Mouse (Mus musculus) kidney, embryonic 16.5 days (tissue): ENCODE results near the gene Abhd16a. TPM values are rescaled to one million over a fixed set of nuclear protein-coding genes. Genes with fewer than 3 reads are reported as not detected.
A peak's percentile ranks its signal among the peaks of the same experiment; 100 is the strongest.

Experiments used
- ATAC-seq: fragments of 200-750 bp; cut with Nextera tagmentation; 2 replicates; pipeline ENCODE4 v1.8.0; 2017; ENCODE audit warnings: moderate TSS enrichment; ENCODE audit not compliant: low FRiP score, low TSS enrichment
- H3K27ac ChIP-seq: fragments of 300-500 bp; sonication (generic); 2 replicates; pipeline ENCODE4 v1.5.1; 2014; ENCODE audit warnings: low read length
- H3K27me3 ChIP-seq: fragments of 300-500 bp; sonication (generic); 2 replicates; pipeline ENCODE4 v1.6.1; 2014; ENCODE audit warnings: low read length, control low read depth, mixed read lengths; ENCODE audit not compliant: insufficient read depth
- H3K36me3 ChIP-seq: fragments of 300-500 bp; sonication (generic); 2 replicates; pipeline ENCODE4 v1.6.1; 2014; ENCODE audit warnings: low read length, control low read depth, mixed read lengths; ENCODE audit not compliant: insufficient read depth
- H3K4me1 ChIP-seq: fragments of 300-500 bp; sonication (generic); 2 replicates; pipeline ENCODE4 v1.6.1; 2014; ENCODE audit warnings: low read length, control low read depth, mixed read lengths; ENCODE audit not compliant: insufficient read depth
- H3K4me2 ChIP-seq: fragments of 300-500 bp; sonication (generic); replicated peaks from 2 replicates; pipeline ENCODE4 v1.6.1; 2014; ENCODE audit warnings: low read depth, low read length
- H3K4me3 ChIP-seq: fragments of 300-500 bp; sonication (generic); 2 replicates; pipeline ENCODE4 v1.5.1; 2014; ENCODE audit warnings: mild to moderate bottlenecking, low read length
- H3K9ac ChIP-seq: fragments of 300-500 bp; sonication (generic); replicated peaks from 2 replicates; pipeline ENCODE4 v1.6.1; 2014; ENCODE audit warnings: low read length
- H3K9me3 ChIP-seq: fragments of 300-500 bp; sonication (generic); 2 replicates; pipeline ENCODE4 v1.6.1; 2016; ENCODE audit warnings: low read length, control low read depth
- WGBS: fragments of 180-500 bp; shearing (Covaris S2); extraction: QIAGEN DNeasy Blood & Tissue Kit; methylation state at CpG from one replicate; pipeline ENCODE4 v1.1.7; 2014; 5-methylcytosine and 5-hydroxymethylcytosine counted together
- polyA plus RNA-seq: library from polyadenylated mRNA; unstranded; fragments of >200 nt; fragmentation: Nextera tagmentation; extraction: Ambion mirVana; gene quantifications from 2 replicates; pipeline ENCODE4 v1.2.1, GENCODE M21; 2015

Abhd16a gene
- polyA plus RNA-seq, 1 experiment from 2014 or later: 118 TPM

DNA sequence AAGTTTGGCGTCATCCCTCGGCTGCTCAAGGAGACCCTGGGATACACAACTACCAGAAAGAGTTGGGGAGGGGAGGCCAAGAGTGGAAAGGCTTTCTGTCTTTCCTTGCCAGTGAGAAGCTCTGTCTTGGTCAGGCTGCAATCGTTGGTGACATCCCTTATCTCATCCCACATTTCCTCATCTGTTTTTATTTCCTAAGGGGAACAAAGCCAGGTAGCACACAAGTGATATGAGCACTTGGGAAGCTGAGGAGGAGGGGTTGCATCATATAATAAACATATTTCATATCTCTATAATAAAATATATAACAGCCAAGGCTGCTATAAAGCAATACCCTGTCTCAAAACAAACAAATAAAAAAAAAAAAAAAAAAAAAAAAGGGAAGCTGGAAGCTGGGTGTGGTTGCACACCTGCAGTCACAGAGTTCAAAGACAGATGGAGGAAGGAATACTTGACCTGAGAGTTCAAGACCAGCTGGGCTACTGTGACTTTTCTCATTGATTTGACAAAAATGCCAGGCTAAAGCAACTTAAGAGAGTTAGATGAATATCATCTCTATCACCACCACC, 5.0 kb upstream of the Abhd16a start:
- no peak overlapping the region for H3K27ac ChIP-seq
- H3K9me3 ChIP-seq: no peaks in the 10 kb centered on the region
- H3K4me2 ChIP-seq: no peak overlapping the region
- H3K4me1 ChIP-seq: no peaks in the 10 kb centered on the region
- no peak overlapping the region for H3K9ac ChIP-seq
- WGBS: 66% methylated on average over 3 of the region's 3 CpGs
- no peaks in the 10 kb centered on the region for H3K36me3 ChIP-seq
- H3K4me3 ChIP-seq: no peak overlapping the region
- H3K27me3 ChIP-seq: no peaks in the 10 kb centered on the region
- ATAC-seq: no peak

GRCm38 (mm10) chr17:35085208-35085865, 3.7 kb upstream of the Abhd16a start, which contains the start of gene Ly6g6f:
Gene Ly6g6f, minus strand, starts transcription at chr17:35085610.
- Histone ChIP-seq H3K4me2 (no peak within 1 kb of the TSS), H3K9me3 (no peaks in the 10 kb centered on the region), H3K4me3 (no peak within 1 kb of the TSS), H3K9ac (no peak within 1 kb of the TSS), H3K4me1 (peaks cover 7% of the 10 kb centered on the region), H3K27ac (no peak within 1 kb of the TSS), H3K36me3 (no peaks in the 10 kb centered on the region), H3K27me3 (no peaks in the 10 kb centered on the region)
- 74% methylated on average over 7 of the region's 7 CpGs for WGBS
- no peak for ATAC-seq

- Histone ChIP-seq H3K27ac (no peak overlapping the region), H3K36me3 (peaks cover 16% of the 10 kb centered on the region), H3K27me3 (no peaks in the 10 kb centered on the region), H3K9me3 (no peaks in the 10 kb centered on the region), H3K4me2 (no peak overlapping the region), H3K9ac (no peak overlapping the region), H3K4me1 (peaks cover 21% of the 10 kb centered on the region), H3K4me3 (no peak overlapping the region)
- 51% methylated on average over 2 of the region's 2 CpGs for WGBS
- ATAC-seq: no peak
These were observed 912 bp upstream of the Abhd16a start for GRCm38 (mm10) chr17:35088151-35088550.

DNA sequence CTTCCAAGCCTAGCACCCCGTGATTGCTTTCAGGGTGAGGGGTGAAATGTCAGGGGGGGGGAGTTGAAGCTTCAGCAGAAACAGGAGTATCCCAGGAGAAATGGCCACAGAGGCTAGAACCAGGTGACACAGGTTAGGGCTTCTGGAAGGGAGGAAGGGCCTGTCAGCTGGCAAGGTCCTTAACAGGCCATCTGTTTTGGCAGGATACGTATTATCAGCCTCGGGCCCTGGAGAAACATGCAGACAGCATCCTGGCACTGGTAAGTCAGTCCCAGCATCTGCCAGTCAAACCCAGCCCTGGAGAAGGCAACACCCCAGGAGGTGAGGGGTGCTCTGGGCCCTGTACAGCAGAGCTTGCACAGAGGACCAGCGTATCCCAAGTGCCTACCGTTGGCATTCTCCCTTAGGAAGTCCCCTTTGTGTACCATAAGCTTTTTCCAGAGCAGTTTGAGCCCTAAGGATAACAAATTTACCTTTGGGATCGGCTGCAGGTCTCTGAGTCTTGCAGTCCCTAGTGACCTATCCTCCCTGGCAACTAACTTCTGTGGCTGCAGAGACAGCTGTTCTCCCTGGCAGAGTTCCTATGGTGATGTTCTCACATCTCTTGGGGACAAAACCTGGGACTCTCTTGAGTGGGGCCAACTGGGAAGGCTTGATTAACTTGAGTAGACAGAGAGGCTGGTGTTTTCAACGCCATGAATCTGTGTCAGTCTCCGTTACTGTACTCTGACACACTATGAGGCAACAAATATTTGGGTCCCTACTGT, 1.3 kb downstream of the Abhd16a start:
- ATAC-seq: no peak
- no peaks in the 10 kb centered on the region for H3K27me3 ChIP-seq
- WGBS: 61% methylated on average over 8 of the region's 8 CpGs
- H3K27ac ChIP-seq: peak overlapping the region; percentile 97; the same call in 1 of the 2 replicates
- H3K4me2 ChIP-seq: peak overlapping the region; percentile 81
- H3K9ac ChIP-seq: peak overlapping the region; percentile 91
- peaks cover 29% of the 10 kb centered on the region for H3K36me3 ChIP-seq
- H3K9me3 ChIP-seq: no peaks in the 10 kb centered on the region
- peaks cover 21% of the 10 kb centered on the region for H3K4me1 ChIP-seq
- H3K4me3 ChIP-seq: peak overlapping the region; percentile 73

GRCm38 (mm10) chr17:35092403-35093198, 3.5 kb downstream of the Abhd16a start:
- Histone ChIP-seq H3K9me3 (no peaks in the 10 kb centered on the region), H3K27ac (peak overlapping the region; percentile 53; the same call in 1 of the 2 replicates), H3K4me3 (no peak overlapping the region), H3K4me1 (peaks cover 23% of the 10 kb centered on the region), H3K4me2 (no peak overlapping the region), H3K9ac (no peak overlapping the region), H3K27me3 (no peaks in the 10 kb centered on the region), H3K36me3 (peaks cover 48% of the 10 kb centered on the region)
- WGBS: 75% methylated on average over 14 of the region's 14 CpGs
- no peak for ATAC-seq

- Histone ChIP-seq H3K9me3 (no peaks in the 10 kb centered on the region), H3K36me3 (peaks cover 60% of the 10 kb centered on the region), H3K27ac (no peak overlapping the region), H3K9ac (no peak overlapping the region), H3K4me2 (no peak overlapping the region), H3K4me1 (peaks cover 23% of the 10 kb centered on the region), H3K4me3 (no peak overlapping the region), H3K27me3 (no peaks in the 10 kb centered on the region)
- no peak for ATAC-seq
- 90% methylated on average over 15 of the region's 15 CpGs for WGBS
These were observed 5.7 kb downstream of the Abhd16a start for GRCm38 (mm10) chr17:35094475-35095365.

- Histone ChIP-seq H3K27me3 (no peaks in the 10 kb centered on the region), H3K9ac (peak overlapping the region; percentile 35; the same call in 1 of the 2 replicates), H3K4me1 (peaks cover 28% of the 10 kb centered on the region), H3K27ac (no peak overlapping the region), H3K4me3 (no peak overlapping the region), H3K4me2 (no peak overlapping the region), H3K36me3 (peaks cover 72% of the 10 kb centered on the region), H3K9me3 (no peaks in the 10 kb centered on the region)
- 78% methylated on average over 12 of the region's 12 CpGs for WGBS
- no peak for ATAC-seq
These were observed 7.5 kb downstream of the Abhd16a start for GRCm38 (mm10) chr17:35096597-35096996.

- H3K9me3 ChIP-seq: no peaks in the 10 kb centered on the region
- H3K9ac ChIP-seq: peak overlapping the region; percentile 35; the same call in 1 of the 2 replicates
- WGBS: 72% methylated on average over 12 of the region's 12 CpGs
- peaks cover 33% of the 10 kb centered on the region for H3K4me1 ChIP-seq
- H3K36me3 ChIP-seq: peaks cover 74% of the 10 kb centered on the region
- H3K4me2 ChIP-seq: no peak overlapping the region
- H3K27me3 ChIP-seq: no peaks in the 10 kb centered on the region
- H3K4me3 ChIP-seq: no peak overlapping the region
- ATAC-seq: no peak
- no peak overlapping the region for H3K27ac ChIP-seq
These were observed 8.1 kb downstream of the Abhd16a start for GRCm38 (mm10) chr17:35097164-35097655.
